Mouse (Mus musculus): ENCODE results near the gene Get4. TPM values are rescaled to one million over a fixed set of nuclear protein-coding genes. Genes with fewer than 3 reads are reported as not detected.

Gene Get4
- polyA plus RNA-seq, 1 experiment from 2014 or later = 144 TPM

DNA sequence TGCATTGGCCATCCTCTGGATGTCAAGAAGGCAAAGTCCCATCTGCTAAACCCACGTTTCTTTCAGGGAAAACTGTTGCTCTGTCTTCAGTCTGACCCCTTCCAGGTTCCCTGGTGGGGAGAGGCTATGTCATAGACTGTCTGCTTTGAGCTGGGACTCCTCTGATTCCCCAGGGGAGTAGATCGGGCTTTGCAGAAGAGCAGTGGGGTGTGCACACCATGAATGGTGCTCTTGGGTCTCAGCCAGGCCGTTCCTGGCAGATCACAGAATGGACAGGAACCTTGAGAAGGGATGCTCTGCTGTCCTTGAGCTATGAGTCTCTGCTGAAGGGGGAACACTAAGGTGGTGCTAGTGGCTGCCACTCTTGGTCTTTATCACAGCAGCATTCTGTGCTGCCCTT lies 3.3 kb upstream of the Get4 start:
- no peak overlapping the region for H3K4me3 ChIP-seq (replicated peaks)
- no peaks in the 10 kb centered on the region for H3K27me3 ChIP-seq (replicated peaks)
- no peak overlapping the region for H3K9ac ChIP-seq
- peaks cover 13% of the 10 kb centered on the region for H3K4me1 ChIP-seq
- 77% methylated on average over 3 of the region's 3 CpGs for WGBS
- no peak for ATAC-seq (ENCODE audit: insufficient read depth, low FRiP score, low read depth)
- H3K27ac ChIP-seq = no peak overlapping the region
- no peaks in the 10 kb centered on the region for H3K9me3 ChIP-seq
- no peak overlapping the region for H3K4me2 ChIP-seq
- peaks cover 50% of the 10 kb centered on the region for H3K36me3 ChIP-seq

DNA sequence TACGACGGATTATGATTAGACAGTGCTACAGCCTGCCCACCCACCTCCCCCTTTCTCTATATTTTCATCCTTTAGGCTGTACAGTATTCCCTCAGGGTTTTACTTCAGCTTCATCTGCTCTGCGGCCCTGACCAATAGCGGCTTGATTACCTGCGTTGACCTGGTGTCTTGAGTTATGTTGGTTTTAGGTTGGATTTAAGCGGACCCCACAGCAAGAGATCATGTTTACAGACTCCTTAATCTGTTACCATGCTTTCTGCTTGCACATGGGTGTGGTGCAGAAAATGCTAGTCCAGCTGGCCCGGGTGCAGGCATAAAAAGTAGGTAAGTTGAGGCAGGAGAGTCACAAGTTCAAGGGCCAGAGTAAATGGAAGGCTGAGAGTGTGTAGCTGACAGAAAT lies 845 bp upstream of the Get4 start:
- Histone ChIP-seq H3K27ac (peak overlapping the region; percentile 84), H3K36me3 (peaks cover 33% of the 10 kb centered on the region), H3K9me3 (no peaks in the 10 kb centered on the region), H3K27me3 (replicated peaks) (no peaks in the 10 kb centered on the region), H3K9ac (no peak overlapping the region), H3K4me2 (peak overlapping the region; percentile 93), H3K4me3 (replicated peaks) (peak overlapping the region; percentile 90), H3K4me1 (peaks cover 22% of the 10 kb centered on the region)
- no peak for ATAC-seq (ENCODE audit: insufficient read depth, low FRiP score, low read depth)
- 77% methylated on average over 7 of the region's 7 CpGs for WGBS

GRCm38 (mm10) chr5:139251736-139252080 lies 416 bp upstream of the Get4 start:
- Histone ChIP-seq H3K4me3 (replicated peaks) (peak overlapping the region; percentile 90), H3K9ac (peak overlapping the region; percentile 66), H3K4me2 (peak overlapping the region; percentile 93), H3K27me3 (replicated peaks) (no peaks in the 10 kb centered on the region), H3K27ac (peak overlapping the region; percentile 84), H3K9me3 (no peaks in the 10 kb centered on the region), H3K36me3 (peaks cover 29% of the 10 kb centered on the region), H3K4me1 (peaks cover 22% of the 10 kb centered on the region)
- ATAC-seq (ENCODE audit: insufficient read depth, low FRiP score, low read depth) = no peak
- WGBS = under 1% methylated on average over 8 of the region's 8 CpGs

GRCm38 (mm10) chr5:139252910-139253245 lies 754 bp downstream of the Get4 start:
- peak; percentile 30 for ATAC-seq (ENCODE audit: insufficient read depth, low FRiP score, low read depth)
- peaks cover 22% of the 10 kb centered on the region for H3K4me1 ChIP-seq
- H3K27me3 ChIP-seq (replicated peaks) = no peaks in the 10 kb centered on the region
- peak overlapping the region; percentile 90 for H3K4me3 ChIP-seq (replicated peaks)
- no peaks in the 10 kb centered on the region for H3K9me3 ChIP-seq
- H3K36me3 ChIP-seq = peaks cover 21% of the 10 kb centered on the region
- peak overlapping the region; percentile 75 for H3K9ac ChIP-seq
- 0% methylated on average over 7 of the region's 7 CpGs for WGBS
- peak overlapping the region; percentile 93 for H3K4me2 ChIP-seq
- H3K27ac ChIP-seq = peak overlapping the region; percentile 92

DNA sequence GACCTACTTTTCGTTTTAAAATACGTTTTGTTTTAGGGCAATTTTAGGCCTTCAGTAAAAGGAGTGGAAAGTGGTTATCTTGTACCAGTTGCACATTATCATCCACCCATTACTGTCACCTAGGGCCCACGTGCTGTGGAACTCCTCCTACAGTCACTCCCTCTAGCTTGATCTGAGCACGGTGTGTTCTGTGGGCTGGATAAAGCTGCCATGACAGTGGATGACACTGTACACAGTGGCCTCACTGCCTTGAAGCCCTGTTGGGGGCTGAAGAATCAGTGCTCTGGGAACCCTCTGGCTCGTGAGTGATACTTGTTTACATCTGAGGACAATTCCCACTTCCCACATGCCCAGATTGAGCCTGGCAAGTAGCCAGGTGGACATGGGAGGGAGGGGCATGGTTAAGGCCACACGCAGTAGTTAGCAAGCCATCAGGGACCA lies 1.2 kb downstream of the Get4 start:
- Histone ChIP-seq H3K27me3 (replicated peaks) (no peaks in the 10 kb centered on the region), H3K36me3 (peaks cover 17% of the 10 kb centered on the region; the same call in 1 of the 2 replicates), H3K9ac (peak overlapping the region; percentile 75), H3K9me3 (no peaks in the 10 kb centered on the region), H3K4me2 (peak overlapping the region; percentile 93), H3K27ac (peak overlapping the region; percentile 92), H3K4me1 (peaks cover 22% of the 10 kb centered on the region), H3K4me3 (replicated peaks) (peak overlapping the region; percentile 90)
- WGBS = 2% methylated on average over 6 of the region's 6 CpGs
- no peak for ATAC-seq (ENCODE audit: insufficient read depth, low FRiP score, low read depth)

DNA sequence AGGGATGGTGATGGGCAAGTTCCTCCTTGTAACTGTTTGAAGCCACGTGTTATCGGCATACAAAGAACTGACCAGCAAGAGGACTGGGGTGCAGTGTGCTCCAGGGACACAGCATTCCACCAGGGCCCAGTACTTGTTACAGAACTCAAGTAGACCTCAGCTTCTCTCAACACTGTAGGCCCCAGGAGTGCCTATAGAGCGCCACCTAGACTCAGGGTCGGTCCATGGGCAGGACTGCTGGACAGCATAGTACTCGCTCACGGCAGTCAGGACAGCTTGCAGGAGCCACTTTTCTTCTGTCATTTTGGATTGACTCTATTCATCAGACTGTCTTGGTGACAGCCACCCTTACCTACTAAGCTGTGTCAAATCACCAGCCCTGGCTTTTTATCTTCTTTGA lies 2.8 kb downstream of the Get4 start:
- Histone ChIP-seq H3K9ac (no peak overlapping the region), H3K27ac (no peak overlapping the region), H3K27me3 (replicated peaks) (no peaks in the 10 kb centered on the region), H3K4me1 (peaks cover 28% of the 10 kb centered on the region), H3K36me3 (peaks cover 9% of the 10 kb centered on the region; the same call in 1 of the 2 replicates), H3K4me2 (no peak overlapping the region), H3K4me3 (replicated peaks) (no peak overlapping the region), H3K9me3 (no peaks in the 10 kb centered on the region)
- ATAC-seq (ENCODE audit: insufficient read depth, low FRiP score, low read depth) = no peak
- 85% methylated on average over 6 of the region's 6 CpGs for WGBS

GRCm38 (mm10) chr5:139255777-139256176 lies 3.7 kb downstream of the Get4 start:
- H3K4me2 ChIP-seq = no peak overlapping the region
- no peak overlapping the region for H3K27ac ChIP-seq
- H3K27me3 ChIP-seq (replicated peaks) = no peaks in the 10 kb centered on the region
- no peak for ATAC-seq (ENCODE audit: insufficient read depth, low FRiP score, low read depth)
- WGBS = 77% methylated on average over 6 of the region's 6 CpGs
- no peak overlapping the region for H3K4me3 ChIP-seq (replicated peaks)
- peaks cover 28% of the 10 kb centered on the region for H3K4me1 ChIP-seq
- no peaks in the 10 kb centered on the region for H3K9me3 ChIP-seq
- 0 out of 2 replicates have a peak, but pooled peaks cover 3% of the 10 kb centered on the region for H3K36me3 ChIP-seq
- H3K9ac ChIP-seq = no peak overlapping the region

GRCm38 (mm10) chr5:139256211-139256765 lies 4.2 kb downstream of the Get4 start:
- 84% methylated on average over 3 of the region's 3 CpGs for WGBS
- no peak overlapping the region for H3K4me2 ChIP-seq
- ATAC-seq (ENCODE audit: insufficient read depth, low FRiP score, low read depth) = no peak
- no peak overlapping the region for H3K4me3 ChIP-seq (replicated peaks)
- no peak overlapping the region for H3K27ac ChIP-seq
- H3K27me3 ChIP-seq (replicated peaks) = no peaks in the 10 kb centered on the region
- 0 out of 2 replicates have a peak, but pooled peaks cover 3% of the 10 kb centered on the region for H3K36me3 ChIP-seq
- no peaks in the 10 kb centered on the region for H3K9me3 ChIP-seq
- H3K4me1 ChIP-seq = peaks cover 28% of the 10 kb centered on the region
- no peak overlapping the region for H3K9ac ChIP-seq

GRCm38 (mm10) chr5:139257265-139257664 lies 5.1 kb downstream of the Get4 start:
- Histone ChIP-seq H3K27ac (no peak overlapping the region), H3K27me3 (replicated peaks) (no peaks in the 10 kb centered on the region), H3K4me2 (no peak overlapping the region), H3K36me3 (peaks cover 3% of the 10 kb centered on the region), H3K9ac (no peak overlapping the region), H3K9me3 (no peaks in the 10 kb centered on the region), H3K4me3 (replicated peaks) (no peak overlapping the region), H3K4me1 (peaks cover 21% of the 10 kb centered on the region)
- ATAC-seq (ENCODE audit: insufficient read depth, low FRiP score, low read depth) = no peak
- 100% methylated on average over 1 of the region's 1 CpGs for WGBS

DNA sequence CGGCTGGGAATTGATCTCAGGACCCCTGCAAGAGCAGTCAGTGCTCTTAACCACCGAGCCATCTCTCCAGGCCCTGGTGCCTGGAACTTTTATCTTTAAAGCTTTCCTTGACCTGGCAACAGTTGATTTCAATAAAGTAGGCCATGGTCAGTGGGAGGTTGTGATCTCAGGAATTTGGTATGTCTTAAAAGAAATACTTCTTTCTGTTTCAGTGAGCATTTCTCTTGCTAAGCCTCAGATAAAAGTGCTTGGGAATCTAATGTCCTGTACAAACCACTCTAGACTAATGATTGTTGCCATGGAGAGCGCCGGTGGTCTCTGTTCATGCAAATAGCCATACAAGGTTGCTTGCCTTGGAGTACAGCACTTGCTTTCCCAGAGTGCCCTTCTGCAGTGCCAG lies 5.7 kb downstream of the Get4 start:
- Histone ChIP-seq H3K4me2 (no peak overlapping the region), H3K4me1 (peaks cover 21% of the 10 kb centered on the region), H3K27ac (no peak overlapping the region), H3K4me3 (replicated peaks) (no peak overlapping the region), H3K36me3 (peaks cover 3% of the 10 kb centered on the region), H3K9me3 (no peaks in the 10 kb centered on the region), H3K27me3 (replicated peaks) (no peaks in the 10 kb centered on the region), H3K9ac (no peak overlapping the region)
- 73% methylated on average over 4 of the region's 4 CpGs for WGBS
- no peak for ATAC-seq (ENCODE audit: insufficient read depth, low FRiP score, low read depth)

DNA sequence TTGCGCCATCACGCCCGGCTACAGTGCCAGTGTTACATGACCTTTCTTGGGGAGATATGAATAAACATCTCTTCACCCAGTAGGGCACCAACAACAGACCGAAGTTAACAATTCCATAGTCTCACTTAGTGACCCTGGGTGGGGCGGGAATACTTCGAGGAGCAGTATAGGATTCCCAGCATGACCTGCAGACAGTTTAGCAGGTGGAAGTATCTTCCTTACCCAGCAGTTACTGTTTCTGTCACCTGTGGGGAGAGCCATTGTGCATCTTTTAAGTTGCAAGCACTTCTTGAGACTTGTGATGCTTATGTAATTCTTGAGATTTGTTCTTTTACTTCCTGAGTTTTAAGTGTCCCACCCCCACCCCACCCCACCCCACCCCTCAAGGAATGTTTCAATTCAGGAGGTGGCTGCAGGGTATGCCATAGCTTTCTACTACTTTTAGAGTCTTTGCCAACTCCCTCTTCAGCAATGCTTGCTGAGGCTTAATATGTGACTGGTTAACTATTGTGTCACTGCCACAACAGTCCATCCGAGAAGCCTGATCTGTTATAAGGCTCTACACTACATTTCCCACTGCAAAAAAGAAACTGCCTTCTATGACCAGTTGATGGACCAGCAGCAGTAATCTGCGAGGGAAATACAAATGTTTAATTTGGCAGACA lies 6.4 kb downstream of the Get4 start:
- Histone ChIP-seq H3K4me1 (peaks cover 18% of the 10 kb centered on the region), H3K9me3 (no peaks in the 10 kb centered on the region), H3K27me3 (replicated peaks) (no peaks in the 10 kb centered on the region), H3K27ac (no peak overlapping the region), H3K4me2 (no peak overlapping the region), H3K4me3 (replicated peaks) (no peak overlapping the region), H3K9ac (no peak overlapping the region), H3K36me3 (peaks cover 10% of the 10 kb centered on the region)
- no peak for ATAC-seq (ENCODE audit: insufficient read depth, low FRiP score, low read depth)
- WGBS = 81% methylated on average over 8 of the region's 8 CpGs

GRCm38 (mm10) chr5:139259853-139260252 lies 7.7 kb downstream of the Get4 start:
- no peak overlapping the region for H3K4me3 ChIP-seq (replicated peaks)
- H3K9me3 ChIP-seq = no peaks in the 10 kb centered on the region
- peak overlapping the region; percentile 4; the same call in 1 of the 2 replicates for H3K27ac ChIP-seq
- peaks cover 9% of the 10 kb centered on the region; the same call in 1 of the 2 replicates for H3K4me1 ChIP-seq
- no peak for ATAC-seq (ENCODE audit: insufficient read depth, low FRiP score, low read depth)
- WGBS = 55% methylated on average over 5 of the region's 5 CpGs
- no peaks in the 10 kb centered on the region for H3K27me3 ChIP-seq (replicated peaks)
- H3K9ac ChIP-seq = no peak overlapping the region
- peaks cover 17% of the 10 kb centered on the region for H3K36me3 ChIP-seq
- H3K4me2 ChIP-seq = no peak overlapping the region

Measured in stomach, embryonic 15.5 days (tissue).